Mouse (Mus musculus) G1E (cell line): ENCODE measurements around the gene Gadd45gip1.

Source experiments
- CTCF ChIP-seq: IDR thresholded peaks from 2 replicates; pipeline ENCODE4 v1.5.1; 2012; ENCODE audit warnings: low read depth, low read length, inconsistent platforms, mixed read lengths
- TAL1 ChIP-seq: conservative IDR thresholded peaks from 2 replicates; pipeline ENCODE4 v1.6.1; 2012; ENCODE audit warnings: low read depth, low read length, inconsistent platforms, mixed read lengths

DNA sequence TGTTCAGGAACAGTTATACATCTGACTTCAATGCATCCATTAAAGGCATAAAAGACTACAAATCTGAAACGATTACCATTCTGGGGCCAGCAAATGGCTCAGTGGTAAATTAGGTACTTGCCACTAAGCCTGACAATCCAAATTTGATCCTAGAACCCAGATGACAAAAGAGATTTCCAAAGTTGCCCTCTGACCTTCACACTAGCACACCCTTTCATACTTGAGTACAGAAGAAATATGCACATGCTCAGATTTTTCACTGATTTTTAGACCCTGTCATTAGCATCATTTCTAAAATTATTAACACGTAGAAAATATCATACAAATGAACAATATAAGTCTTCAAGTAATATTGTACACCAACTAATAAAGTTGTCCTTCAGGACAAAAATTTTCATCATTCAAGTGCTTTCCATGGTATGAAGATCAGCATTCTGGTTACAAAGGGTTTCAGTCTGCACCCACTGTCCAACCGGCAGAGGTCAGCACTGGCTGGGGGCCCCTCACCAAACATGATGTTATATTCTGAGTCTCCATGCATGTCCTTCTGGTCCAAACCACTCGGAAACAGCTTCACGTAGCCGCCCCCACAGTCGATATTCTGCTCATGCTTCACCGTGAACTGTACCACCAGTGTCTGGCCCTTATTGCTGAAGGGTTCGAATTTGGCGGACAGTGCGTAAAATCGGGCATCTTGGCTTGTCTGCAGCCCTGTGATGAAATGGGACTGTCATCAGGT, 14.2 kb downstream of the Gadd45gip1 start:
- TF ChIP-seq CTCF (no peak), TAL1 (no peak)
